Mouse (Mus musculus) heart, adult 10 weeks (tissue): ENCODE measurements around the gene Minos1. TPM values are rescaled to one million over a fixed set of nuclear protein-coding genes. Genes with fewer than 3 reads are reported as not detected.

Source experiments
- polyA plus RNA-seq: library from polyadenylated mRNA; stranded (reverse); fragments of 350-450 nt; fragmentation: Illumina TruSeq; extraction: RNeasy Lipid Tissue Mini Kit (QIAGEN cat#74804); gene quantifications from one replicate; pipeline ENCODE4 v1.2.3, GENCODE M21; 2014; ENCODE audit warnings: low read depth, low replicate concordance

The Minos1 gene
- polyA plus RNA-seq = 521 TPM

GRCm38 (mm10) chr4:139130701-139131549, at the start of gene Minos1:
Gene Minos1, minus strand, starts transcription at chr4:139131113.

GRCm38 (mm10) chr4:139092356-139093195, 38.3 kb downstream of the Minos1 start, which contains the start of gene Nbl1:
Gene Nbl1, minus strand, starts transcription at chr4:139092993.

GRCm38 (mm10) chr4:139075041-139075711, 55.7 kb downstream of the Minos1 start, which contains the start of gene Htr6:
Gene Htr6, minus strand, starts transcription at chr4:139075570.

Other genes starting within 250 kb of the Minos1 start
- gene Otud3, start 217.2 kb downstream of the Minos1 start, polyA plus RNA-seq = 10.7 TPM
- gene Rnf186, start 164.0 kb downstream of the Minos1 start, polyA plus RNA-seq = not detected
- 9.3 TPM for gene Tmco4, start 158.2 kb downstream of the Minos1 start, polyA plus RNA-seq
- gene Htr6, start 55.5 kb downstream of the Minos1 start, polyA plus RNA-seq = not detected
- gene Nbl1, start 38.1 kb downstream of the Minos1 start, polyA plus RNA-seq = 22.9 TPM
- gene Capzb, start 61.8 kb upstream of the Minos1 start, polyA plus RNA-seq = 269 TPM
- gene Pqlc2, start 179.6 kb upstream of the Minos1 start, polyA plus RNA-seq = 5.8 TPM
- gene Akr7a5, start 179.6 kb upstream of the Minos1 start, polyA plus RNA-seq = 59.0 TPM
- 31.4 TPM for gene Mrto4, start 221.5 kb upstream of the Minos1 start, polyA plus RNA-seq
- 31.1 TPM for gene Emc1, start 221.5 kb upstream of the Minos1 start, polyA plus RNA-seq
- gene Ubr4, start 221.5 kb upstream of the Minos1 start, polyA plus RNA-seq = 107 TPM